Mouse (Mus musculus): ENCODE measurements around the gene Rap1gap2. TPM values are rescaled to one million over a fixed set of nuclear protein-coding genes. Genes with fewer than 3 reads are reported as not detected.

The Rap1gap2 gene
- polyA plus RNA-seq, 1 experiment from 2014 or later = 1.5 TPM

- Histone ChIP-seq H3K27me3 (ENCODE audit: control insufficient read depth, insufficient read depth, low read depth, low read length) (no peaks in the 10 kb centered on the region), H3K4me3 (ENCODE audit: low read length) (no peak overlapping the region), H3K4me2 (ENCODE audit: low read depth, low read length) (no peak overlapping the region), H3K27ac (ENCODE audit: low read length) (no peak overlapping the region), H3K4me1 (replicated peaks; ENCODE audit: control insufficient read depth, insufficient read depth, low read length) (peaks cover 21% of the 10 kb centered on the region), H3K36me3 (ENCODE audit: control insufficient read depth, insufficient read depth, low read length) (no peaks in the 10 kb centered on the region), H3K9me3 (ENCODE audit: control insufficient read depth, low read length) (no peaks in the 10 kb centered on the region), H3K9ac (ENCODE audit: low read length) (no peak overlapping the region)
- 43% methylated on average over 15 of the region's 15 CpGs for WGBS
- no peak for ATAC-seq (ENCODE audit: low read depth)
These were observed 55.9 kb downstream of the Rap1gap2 start for GRCm38 (mm10) chr11:74554683-74555341.

DNA sequence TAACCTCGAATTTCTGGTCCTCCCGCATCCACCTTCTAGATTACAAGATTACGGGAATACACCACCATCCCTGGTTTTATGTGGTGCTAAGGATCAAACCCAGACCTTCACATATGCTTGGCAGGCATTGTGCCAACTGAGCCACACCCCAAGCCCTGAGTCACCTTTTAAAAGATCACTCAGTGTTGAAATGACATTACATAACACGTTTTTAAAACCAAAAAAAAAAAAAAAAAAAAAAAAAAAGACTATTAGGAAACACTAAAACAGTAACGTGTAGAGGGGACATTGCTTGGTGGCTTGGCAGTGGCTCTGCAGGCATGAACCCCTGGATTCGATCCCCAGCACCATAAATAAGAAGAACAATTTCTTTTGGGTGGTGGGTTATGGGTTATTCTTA lies 59.1 kb downstream of the Rap1gap2 start:
- Histone ChIP-seq H3K4me3 (ENCODE audit: low read length) (no peak overlapping the region), H3K4me1 (replicated peaks; ENCODE audit: control insufficient read depth, insufficient read depth, low read length) (peaks cover 24% of the 10 kb centered on the region), H3K4me2 (ENCODE audit: low read depth, low read length) (no peak overlapping the region), H3K36me3 (ENCODE audit: control insufficient read depth, insufficient read depth, low read length) (no peaks in the 10 kb centered on the region), H3K9me3 (ENCODE audit: control insufficient read depth, low read length) (no peaks in the 10 kb centered on the region), H3K27me3 (ENCODE audit: control insufficient read depth, insufficient read depth, low read depth, low read length) (no peaks in the 10 kb centered on the region), H3K9ac (ENCODE audit: low read length) (no peak overlapping the region), H3K27ac (ENCODE audit: low read length) (no peak overlapping the region)
- no peak for ATAC-seq (ENCODE audit: low read depth)
- WGBS = 54% methylated on average over 6 of the region's 6 CpGs

GRCm38 (mm10) chr11:74550615-74551102 lies 60.1 kb downstream of the Rap1gap2 start:
- peak overlapping the region; percentile 3; the same call in 1 of the 2 replicates for H3K27ac ChIP-seq (ENCODE audit: low read length)

GRCm38 (mm10) chr11:74548781-74549382 lies 61.8 kb downstream of the Rap1gap2 start:
- peak; percentile 30 for ATAC-seq (ENCODE audit: low read depth)
- no peaks in the 10 kb centered on the region for H3K36me3 ChIP-seq (ENCODE audit: control insufficient read depth, insufficient read depth, low read length)
- H3K9ac ChIP-seq (ENCODE audit: low read length) = no peak overlapping the region
- WGBS = 14% methylated on average over 7 of the region's 7 CpGs
- H3K4me1 ChIP-seq (replicated peaks; ENCODE audit: control insufficient read depth, insufficient read depth, low read length) = peaks cover 15% of the 10 kb centered on the region
- no peaks in the 10 kb centered on the region for H3K27me3 ChIP-seq (ENCODE audit: control insufficient read depth, insufficient read depth, low read depth, low read length)
- no peaks in the 10 kb centered on the region for H3K9me3 ChIP-seq (ENCODE audit: control insufficient read depth, low read length)
- no peak overlapping the region for H3K4me3 ChIP-seq (ENCODE audit: low read length)
- 0 out of 2 replicates have a peak overlapping the region, but pooled peaks have one; percentile 34 for H3K27ac ChIP-seq (ENCODE audit: low read length)
- H3K4me2 ChIP-seq (ENCODE audit: low read depth, low read length) = no peak overlapping the region

More at GRCm38 (mm10) chr11:74550615-74551102, 60.1 kb downstream of the Rap1gap2 start:
- WGBS = 21% methylated on average over 5 of the region's 5 CpGs
- Histone ChIP-seq H3K4me3 (ENCODE audit: low read length) (no peak overlapping the region), H3K4me2 (ENCODE audit: low read depth, low read length) (no peak overlapping the region), H3K4me1 (replicated peaks; ENCODE audit: control insufficient read depth, insufficient read depth, low read length) (peaks cover 22% of the 10 kb centered on the region), H3K27me3 (ENCODE audit: control insufficient read depth, insufficient read depth, low read depth, low read length) (no peaks in the 10 kb centered on the region), H3K9ac (ENCODE audit: low read length) (no peak overlapping the region), H3K9me3 (ENCODE audit: control insufficient read depth, low read length) (no peaks in the 10 kb centered on the region), H3K36me3 (ENCODE audit: control insufficient read depth, insufficient read depth, low read length) (no peaks in the 10 kb centered on the region)
- ATAC-seq (ENCODE audit: low read depth) = peak; percentile 88

GRCm38 (mm10) chr11:74546933-74547694 lies 63.6 kb downstream of the Rap1gap2 start:
- WGBS = 2% methylated on average over 16 of the region's 16 CpGs
- H3K27me3 ChIP-seq (ENCODE audit: control insufficient read depth, insufficient read depth, low read depth, low read length) = no peaks in the 10 kb centered on the region
- peak; percentile 37; the same call in 1 of the 2 replicates for ATAC-seq (ENCODE audit: low read depth)
- H3K27ac ChIP-seq (ENCODE audit: low read length) = no peak overlapping the region; the same call in 1 of the 2 replicates
- peaks cover 15% of the 10 kb centered on the region for H3K4me1 ChIP-seq (replicated peaks; ENCODE audit: control insufficient read depth, insufficient read depth, low read length)
- no peaks in the 10 kb centered on the region for H3K36me3 ChIP-seq (ENCODE audit: control insufficient read depth, insufficient read depth, low read length)
- peak overlapping the region; percentile 21 for H3K4me3 ChIP-seq (ENCODE audit: low read length)
- H3K9me3 ChIP-seq (ENCODE audit: control insufficient read depth, low read length) = no peaks in the 10 kb centered on the region
- H3K4me2 ChIP-seq (ENCODE audit: low read depth, low read length) = peak overlapping the region; percentile 55
- H3K9ac ChIP-seq (ENCODE audit: low read length) = peak overlapping the region; percentile 44; the same call in 1 of the 2 replicates

- H3K4me1 ChIP-seq (replicated peaks; ENCODE audit: control insufficient read depth, insufficient read depth, low read length) = peaks cover 15% of the 10 kb centered on the region
- H3K27ac ChIP-seq (ENCODE audit: low read length) = no peak overlapping the region
- H3K27me3 ChIP-seq (ENCODE audit: control insufficient read depth, insufficient read depth, low read depth, low read length) = no peaks in the 10 kb centered on the region
- no peaks in the 10 kb centered on the region for H3K9me3 ChIP-seq (ENCODE audit: control insufficient read depth, low read length)
- H3K4me2 ChIP-seq (ENCODE audit: low read depth, low read length) = no peak overlapping the region
- 34% methylated on average over 4 of the region's 4 CpGs for WGBS
- H3K9ac ChIP-seq (ENCODE audit: low read length) = no peak overlapping the region
- H3K4me3 ChIP-seq (ENCODE audit: low read length) = no peak overlapping the region
- ATAC-seq (ENCODE audit: low read depth) = no peak
- no peaks in the 10 kb centered on the region for H3K36me3 ChIP-seq (ENCODE audit: control insufficient read depth, insufficient read depth, low read length)
These were observed 64.5 kb downstream of the Rap1gap2 start for GRCm38 (mm10) chr11:74546165-74546564.

DNA sequence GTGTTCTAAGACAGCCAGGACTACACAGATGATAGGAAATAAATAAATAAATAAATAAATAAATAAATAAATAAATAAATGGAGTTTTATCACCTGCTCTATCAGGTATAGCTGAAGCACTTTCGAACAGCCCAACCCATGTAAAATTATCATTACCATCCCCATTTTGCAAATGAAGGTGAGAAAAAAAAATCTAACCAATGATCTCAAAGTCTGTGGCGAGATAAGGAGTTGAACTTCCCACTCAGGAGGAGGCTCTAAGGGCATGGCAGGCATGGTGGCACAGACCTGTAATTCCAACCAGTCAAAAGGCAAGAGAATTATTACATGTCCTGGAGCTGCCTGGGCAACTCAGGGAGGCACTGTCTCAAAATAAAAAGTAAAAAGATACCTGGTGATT lies 65.2 kb downstream of the Rap1gap2 start:
- Histone ChIP-seq H3K4me2 (ENCODE audit: low read depth, low read length) (no peak overlapping the region), H3K9me3 (ENCODE audit: control insufficient read depth, low read length) (no peaks in the 10 kb centered on the region), H3K9ac (ENCODE audit: low read length) (no peak overlapping the region), H3K4me3 (ENCODE audit: low read length) (no peak overlapping the region), H3K36me3 (ENCODE audit: control insufficient read depth, insufficient read depth, low read length) (no peaks in the 10 kb centered on the region), H3K27me3 (ENCODE audit: control insufficient read depth, insufficient read depth, low read depth, low read length) (no peaks in the 10 kb centered on the region), H3K27ac (ENCODE audit: low read length) (no peak overlapping the region), H3K4me1 (replicated peaks; ENCODE audit: control insufficient read depth, insufficient read depth, low read length) (peaks cover 10% of the 10 kb centered on the region)
- 87% methylated on average over 2 of the region's 2 CpGs for WGBS
- no peak for ATAC-seq (ENCODE audit: low read depth)

DNA sequence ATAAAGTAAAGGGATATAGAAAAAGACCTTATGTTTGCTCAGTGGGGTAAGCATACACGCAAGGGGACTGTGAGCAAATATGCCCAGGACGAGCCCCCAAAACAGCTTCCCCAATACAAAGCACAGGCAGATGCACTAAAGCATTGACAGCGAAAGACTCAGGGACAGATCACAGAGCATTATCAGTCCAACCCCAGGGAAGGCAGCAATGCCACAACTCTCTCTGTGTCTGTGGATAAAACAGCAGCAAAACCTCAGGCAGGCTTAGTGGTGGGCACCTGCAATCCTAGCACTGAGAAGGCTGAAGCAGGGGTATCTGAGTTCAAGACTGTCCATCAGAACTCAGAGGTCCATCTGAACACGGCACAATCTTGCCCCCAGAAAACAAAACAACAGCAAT lies 73.4 kb downstream of the Rap1gap2 start:
- Histone ChIP-seq H3K4me1 (replicated peaks; ENCODE audit: control insufficient read depth, insufficient read depth, low read length) (0 out of 2 replicates have a peak, but pooled peaks cover 3% of the 10 kb centered on the region), H3K9me3 (ENCODE audit: control insufficient read depth, low read length) (no peaks in the 10 kb centered on the region), H3K4me2 (ENCODE audit: low read depth, low read length) (no peak overlapping the region), H3K36me3 (ENCODE audit: control insufficient read depth, insufficient read depth, low read length) (no peaks in the 10 kb centered on the region), H3K4me3 (ENCODE audit: low read length) (no peak overlapping the region), H3K27me3 (ENCODE audit: control insufficient read depth, insufficient read depth, low read depth, low read length) (no peaks in the 10 kb centered on the region), H3K27ac (ENCODE audit: low read length) (no peak overlapping the region), H3K9ac (ENCODE audit: low read length) (no peak overlapping the region)
- no peak for ATAC-seq (ENCODE audit: low read depth)
- WGBS = 72% methylated on average over 4 of the region's 4 CpGs
